Comparison of ENCODE assay signal across 8 mouse cellular contexts in the genomic region with DNA sequence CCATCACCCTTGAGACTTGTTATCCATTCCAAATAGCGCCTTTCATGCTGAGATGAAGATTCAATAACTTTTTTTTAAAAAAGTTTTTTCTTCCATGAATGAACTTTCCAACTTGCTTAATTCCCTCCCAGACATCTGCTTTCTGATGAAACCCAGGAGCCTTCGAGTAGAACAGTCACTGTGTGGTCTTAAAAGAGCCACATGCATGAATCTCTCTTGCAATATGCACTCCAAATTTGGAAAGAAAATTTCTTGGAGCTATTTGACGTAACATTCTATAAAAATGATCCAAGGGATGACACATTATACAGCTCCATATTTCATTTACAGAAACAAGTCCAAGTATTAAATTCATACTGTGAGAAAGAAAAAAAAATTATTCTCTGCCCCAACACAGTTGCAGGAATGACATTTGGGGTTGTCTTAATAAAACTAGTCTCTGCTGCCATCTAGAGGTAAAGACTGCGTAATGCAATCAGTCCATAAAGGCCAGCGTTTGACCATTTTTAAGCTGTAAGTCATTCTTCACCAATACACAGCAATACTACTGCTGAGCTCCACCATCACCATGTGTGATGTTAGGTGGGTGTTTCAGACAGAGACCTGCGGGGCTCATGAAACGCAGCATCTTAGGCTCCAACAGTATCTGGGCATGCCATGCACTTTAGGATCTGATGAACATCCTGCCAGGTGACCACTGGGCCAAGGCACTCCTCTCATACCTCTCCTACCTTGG. TPM values are rescaled to one million over a fixed set of nuclear protein-coding genes. Genes with fewer than 3 reads are reported as not detected.
DNase-seq lines count a peak whose midpoint lies in the region; ATAC-seq and TF ChIP-seq lines count a peak whose summit lies in the region.

No protein-coding gene starts in this region.

- 41% methylated on average over 7 of the region's 7 CpGs for WGBS in kidney, postnatal 0 days
- WGBS in midbrain, embryonic 12.5 days = 42% methylated on average over 7 of the region's 7 CpGs

- no peaks in the 10 kb centered on the region for H3K27me3 ChIP-seq in kidney, postnatal 0 days (ENCODE audit: insufficient read depth, low read length)
- no peaks in the 10 kb centered on the region for H3K27me3 ChIP-seq in midbrain, embryonic 12.5 days

- no peak overlapping the region for H3K9ac ChIP-seq in kidney, postnatal 0 days (ENCODE audit: low read depth, low read length)
- H3K9ac ChIP-seq in midbrain, embryonic 12.5 days (replicated peaks) = no peak overlapping the region

- H3K4me1 ChIP-seq in kidney, postnatal 0 days (replicated peaks; ENCODE audit: insufficient read depth, low read length) = no peaks in the 10 kb centered on the region
- no peaks in the 10 kb centered on the region for H3K4me1 ChIP-seq in midbrain, embryonic 12.5 days

- peak; percentile 89 for TF ChIP-seq CTCF in kidney, postnatal 0 days (IDR thresholded peaks at IDR 0.05; ENCODE audit: low read depth)

- H3K36me3 ChIP-seq in kidney, postnatal 0 days (ENCODE audit: insufficient read depth, low read length) = no peaks in the 10 kb centered on the region
- no peaks in the 10 kb centered on the region for H3K36me3 ChIP-seq in midbrain, embryonic 12.5 days

- DNase-seq in frontal cortex, postnatal 14 days (ENCODE audit: low spot score in 2 of 2) = no peak
- peak; percentile 67 for DNase-seq in thymus, postnatal 0 days (ENCODE audit: low spot score)
- DNase-seq in thymus, adult 18-20 months = no peak
- DNase-seq in fibroblast of lung, adult 2 months (ENCODE audit: low read depth) = peak; percentile 44
- peak; percentile 91 for DNase-seq in kidney, postnatal 0 days (ENCODE audit: low spot score)
- DNase-seq in ovary, adult 18-20 months (ENCODE audit: low spot score) = no peak

- no peak overlapping the region for H3K4me3 ChIP-seq in kidney, postnatal 0 days (replicated peaks; ENCODE audit: low read depth, low read length)
- H3K4me3 ChIP-seq in midbrain, embryonic 12.5 days = no peak overlapping the region

- no peak overlapping the region for H3K27ac ChIP-seq in kidney, postnatal 0 days
- H3K27ac ChIP-seq in midbrain, embryonic 12.5 days (replicated peaks) = no peak overlapping the region

- no peaks in the 10 kb centered on the region for H3K9me3 ChIP-seq in kidney, postnatal 0 days (replicated peaks; ENCODE audit: low read length)
- no peaks in the 10 kb centered on the region for H3K9me3 ChIP-seq in midbrain, embryonic 12.5 days

- H3K4me2 ChIP-seq in kidney, postnatal 0 days (ENCODE audit: low read length) = no peak overlapping the region
- H3K4me2 ChIP-seq in midbrain, embryonic 12.5 days (replicated peaks) = no peak overlapping the region

- peak; percentile 73 for ATAC-seq in frontal cortex, adult (ENCODE audit: low TSS enrichment)
- no peak for ATAC-seq in kidney, postnatal 0 days (replicated peaks; ENCODE audit: low FRiP score, low read depth)
- peak; percentile 58 for ATAC-seq in midbrain, embryonic 12.5 days (ENCODE audit: low FRiP score, low read depth)

RNA-seq across cellular contexts. Expression of a gene that starts 13.1 kb away (rescaled TPM):
- 52.1 and 55.4 TPM in 2 replicates for polyA plus RNA-seq in thymus, postnatal 0 days (2015; fragmentation: Nextera tagmentation; extraction: Ambion mirVana)
- polyA plus RNA-seq in kidney, postnatal 0 days (2015; fragmentation: Nextera tagmentation; extraction: Ambion mirVana) = 50.4 and 50.5 TPM in 2 replicates
- polyA plus RNA-seq in midbrain, embryonic 12.5 days (2016; fragmentation: Nextera tagmentation; extraction: Ambion mirVana) = 39.8 and 47.9 TPM in 2 replicates

Comparison
In these comparisons a context has a peak if more than half of its experiments do, and no peak if none do; other contexts are left out.
1. DNase-seq: peak in thymus, postnatal 0 days (single experiment), fibroblast of lung, adult 2 months (single experiment) and kidney, postnatal 0 days (single experiment); none in frontal cortex, postnatal 14 days (0 of 2), thymus, adult 18-20 months (0 of 2) and ovary, adult 18-20 months (single experiment).